Mouse (Mus musculus): ENCODE results near the gene Eya2. TPM values are rescaled to one million over a fixed set of nuclear protein-coding genes. Genes with fewer than 3 reads are reported as not detected.

Gene Eya2
- polyA plus RNA-seq, 1 experiment from 2014 or later, result 49.2 TPM

DNA sequence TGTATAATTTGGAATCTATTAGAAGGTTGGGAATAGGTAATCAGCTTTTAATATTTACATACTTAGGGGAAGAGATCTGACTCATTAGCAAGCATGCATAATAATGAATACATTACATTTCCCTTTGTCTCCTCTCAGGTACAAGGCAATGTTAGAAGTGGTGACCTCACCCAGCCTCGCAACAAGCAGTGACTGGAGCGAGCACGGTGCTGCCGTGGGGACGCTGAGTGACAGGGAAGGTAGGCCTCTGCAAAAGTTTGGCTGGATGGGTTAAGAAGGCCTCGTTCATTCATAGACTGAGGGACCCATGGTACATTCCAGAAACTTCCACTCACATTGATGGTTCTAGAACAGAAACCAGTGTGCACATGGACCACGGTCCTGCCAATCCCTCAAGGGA, 69.8 kb downstream of the Eya2 start:
- TF ChIP-seq CTCF (IDR thresholded peaks at IDR 0.05), result no peak
- in situ Hi-C loops (cut with MboI; ENCODE audit: low pct_unique_long_range_greater_than_20kb), result no loop called here
- no peak for ATAC-seq
- POLR2A ChIA-PET, result interaction anchor here (1.8 kb wide), 1 partner anchor 11 kb away, joined by 6 read pairs; no protein-coding TSS in a partner anchor
- CTCF ChIA-PET, result no interaction called here
- no peak for DNase-seq (ENCODE audit: low read depth, low spot score)
- H3K27me3 ChIP-seq, result no peaks in the 10 kb centered on the region

GRCm38 (mm10) chr2:165665176-165665575, 70.3 kb downstream of the Eya2 start:
- no peak for DNase-seq (ENCODE audit: low read depth, low spot score)
- TF ChIP-seq CTCF (IDR thresholded peaks at IDR 0.05), result no peak
- ATAC-seq, result no peak
- ChIA-PET CTCF (no interaction called here), POLR2A (interaction anchor here (1.8 kb wide), 1 partner anchor 11 kb away, joined by 6 read pairs; no protein-coding TSS in a partner anchor)
- in situ Hi-C loops (cut with MboI; ENCODE audit: low pct_unique_long_range_greater_than_20kb), result no loop called here
- no peaks in the 10 kb centered on the region for H3K27me3 ChIP-seq

- in situ Hi-C loops (cut with MboI; ENCODE audit: low pct_unique_long_range_greater_than_20kb), result no loop called here
- DNase-seq (ENCODE audit: low read depth, low spot score) (peak; percentile 97), ATAC-seq (peak; percentile 91)
- H3K27me3 ChIP-seq, result no peaks in the 10 kb centered on the region
- CTCF ChIA-PET, result no interaction called here
- POLR2A ChIA-PET, result no interaction called here
- no peak for TF ChIP-seq CTCF (IDR thresholded peaks at IDR 0.05)
These were observed 72.3 kb downstream of the Eya2 start for GRCm38 (mm10) chr2:165667096-165667495.

GRCm38 (mm10) chr2:165682719-165683118, 87.9 kb downstream of the Eya2 start:
- ChIA-PET POLR2A (no interaction called here), CTCF (interaction anchor here (1.0 kb wide), 1 partner anchor 11 kb away, joined by 4 read pairs; no protein-coding TSS in a partner anchor)
- DNase-seq (ENCODE audit: low read depth, low spot score) (no peak), ATAC-seq (no peak)
- in situ Hi-C loops (cut with MboI; ENCODE audit: low pct_unique_long_range_greater_than_20kb), result no loop called here
- H3K27me3 ChIP-seq, result no peaks in the 10 kb centered on the region
- no peak for TF ChIP-seq CTCF (IDR thresholded peaks at IDR 0.05)

- in situ Hi-C loops (cut with MboI; ENCODE audit: low pct_unique_long_range_greater_than_20kb), result no loop called here
- no peak for TF ChIP-seq CTCF (IDR thresholded peaks at IDR 0.05)
- DNase-seq (ENCODE audit: low read depth, low spot score) (no peak), ATAC-seq (no peak)
- ChIA-PET CTCF (no interaction called here), POLR2A (no interaction called here)
- no peaks in the 10 kb centered on the region for H3K27me3 ChIP-seq
These were observed 92.7 kb downstream of the Eya2 start for GRCm38 (mm10) chr2:165687516-165687915.

DNA sequence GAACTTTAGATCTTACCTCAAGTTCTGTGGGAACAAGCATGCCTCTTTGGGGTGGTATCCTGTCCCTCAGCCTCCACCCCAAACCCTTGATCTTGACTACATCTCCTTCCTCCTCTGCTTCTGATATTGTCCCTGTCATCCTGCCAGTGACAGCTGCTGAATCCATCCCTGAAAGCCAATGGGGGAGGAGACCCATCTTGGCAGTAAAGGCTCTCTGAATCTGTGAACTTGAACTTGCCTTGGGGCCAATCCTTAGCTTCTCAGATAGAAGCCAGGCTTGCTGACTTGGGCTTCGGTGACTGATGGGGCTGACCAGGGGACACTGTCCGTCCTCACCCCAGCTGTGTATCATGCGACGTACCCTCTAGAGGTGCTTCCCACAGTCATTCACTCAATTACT, 94.1 kb downstream of the Eya2 start:
- in situ Hi-C loops (cut with MboI; ENCODE audit: low pct_unique_long_range_greater_than_20kb), result no loop called here
- DNase-seq (ENCODE audit: low read depth, low spot score) (no peak), ATAC-seq (no peak)
- ChIA-PET CTCF (interaction anchor here (2.1 kb wide), 1 partner anchor 17 kb away, joined by 5 read pairs; no protein-coding TSS in a partner anchor), POLR2A (no interaction called here)
- no peaks in the 10 kb centered on the region for H3K27me3 ChIP-seq
- TF ChIP-seq CTCF (IDR thresholded peaks at IDR 0.05), result no peak

DNA sequence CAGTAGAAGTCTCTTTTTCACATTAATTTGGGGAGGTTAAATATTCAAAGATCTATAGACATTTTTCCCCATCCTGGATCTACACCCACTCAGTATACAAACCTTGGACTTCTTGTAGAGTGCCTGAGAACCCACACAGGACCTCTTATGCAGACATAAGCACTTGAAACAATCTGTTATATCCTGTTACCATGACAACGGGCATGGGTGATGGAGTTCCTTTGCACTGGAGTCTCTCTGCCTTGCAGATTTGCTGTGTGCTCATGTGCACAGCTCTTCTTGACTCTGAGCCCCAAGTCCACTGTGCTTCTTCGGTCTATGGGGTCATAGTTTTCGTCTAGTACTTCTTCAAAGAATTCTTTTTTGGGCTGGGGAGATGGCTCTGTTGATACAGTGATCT, 96.2 kb downstream of the Eya2 start:
- in situ Hi-C loops (cut with MboI; ENCODE audit: low pct_unique_long_range_greater_than_20kb), result loop anchor here (5.0 kb wide), 2 partner anchors 64 to 164 kb away; no protein-coding TSS in a partner anchor
- ChIA-PET CTCF (no interaction called here), POLR2A (no interaction called here)
- DNase-seq (ENCODE audit: low read depth, low spot score) (no peak), ATAC-seq (no peak)
- no peak for TF ChIP-seq CTCF (IDR thresholded peaks at IDR 0.05)
- H3K27me3 ChIP-seq, result no peaks in the 10 kb centered on the region

GRCm38 (mm10) chr2:165692944-165693660, 98.3 kb downstream of the Eya2 start:
- ATAC-seq (peak; percentile 94), DNase-seq (ENCODE audit: low read depth, low spot score) (peak; percentile 69)
- no peaks in the 10 kb centered on the region for H3K27me3 ChIP-seq
- ChIA-PET POLR2A (no interaction called here), CTCF (interaction anchor here (1.2 to 2.1 kb wide), 5 partner anchors 21 to 99 kb away, joined by 3 to 7 read pairs (median 5); no protein-coding TSS in a partner anchor)
- in situ Hi-C loops (cut with MboI; ENCODE audit: low pct_unique_long_range_greater_than_20kb), result loop anchor here (5.0 kb wide), 2 partner anchors 66 to 166 kb away; no protein-coding TSS in a partner anchor
- peak; percentile 84 for TF ChIP-seq CTCF (IDR thresholded peaks at IDR 0.05)

DNA sequence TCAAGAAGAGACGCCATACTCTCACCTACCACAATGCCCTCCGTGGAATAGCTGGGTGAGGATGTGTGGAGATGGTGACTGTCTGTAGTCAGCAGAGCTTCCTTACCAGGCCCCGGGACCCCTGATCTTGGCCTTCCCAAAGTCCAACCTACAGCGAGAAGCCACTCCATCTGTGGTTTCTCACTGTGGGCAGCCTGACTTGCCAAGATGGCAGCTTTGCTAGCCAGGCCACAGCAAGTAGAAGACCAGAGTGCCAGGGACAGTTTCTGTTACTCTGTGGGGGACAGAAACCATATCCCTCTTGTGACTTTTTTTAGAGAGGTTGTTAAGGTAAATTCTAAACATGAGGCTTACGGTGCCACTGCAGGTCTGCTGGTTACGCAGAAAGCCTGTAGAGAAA, 99.9 kb downstream of the Eya2 start:
- TF ChIP-seq CTCF (IDR thresholded peaks at IDR 0.05), result no peak
- ATAC-seq, result no peak
- no peaks in the 10 kb centered on the region for H3K27me3 ChIP-seq
- in situ Hi-C loops (cut with MboI; ENCODE audit: low pct_unique_long_range_greater_than_20kb), result loop anchor here (5.0 kb wide), 2 partner anchors 67 to 167 kb away; no protein-coding TSS in a partner anchor
- DNase-seq (ENCODE audit: low read depth, low spot score), result no peak
- ChIA-PET CTCF (interaction anchor here (1.5 to 2.1 kb wide), 2 partner anchors 66 to 101 kb away, joined by 6 to 7 read pairs; no protein-coding TSS in a partner anchor), POLR2A (no interaction called here)

GRCm38 (mm10) chr2:165700252-165700908, 105.5 kb downstream of the Eya2 start:
- POLR2A ChIA-PET, result no interaction called here

More at GRCm38 (mm10) chr2:165700252-165700908, 105.5 kb downstream of the Eya2 start:
- CTCF ChIA-PET, result no interaction called here
- no peak for TF ChIP-seq CTCF (IDR thresholded peaks at IDR 0.05)
- DNase-seq (ENCODE audit: low read depth, low spot score) (no peak), ATAC-seq (no peak)
- in situ Hi-C loops (cut with MboI; ENCODE audit: low pct_unique_long_range_greater_than_20kb), result no loop called here
- H3K27me3 ChIP-seq, result no peaks in the 10 kb centered on the region
